Mouse (Mus musculus) fibroblast of lung, adult 2 months (primary cell): Measurements from ENCODE around the gene Mier3.

Source experiments
- DNase-seq: peaks from one replicate; pipeline ENCODE4 v3.0.0-alpha.2; 2011; ENCODE audit warnings: low read depth

The Mier3 gene

DNA sequence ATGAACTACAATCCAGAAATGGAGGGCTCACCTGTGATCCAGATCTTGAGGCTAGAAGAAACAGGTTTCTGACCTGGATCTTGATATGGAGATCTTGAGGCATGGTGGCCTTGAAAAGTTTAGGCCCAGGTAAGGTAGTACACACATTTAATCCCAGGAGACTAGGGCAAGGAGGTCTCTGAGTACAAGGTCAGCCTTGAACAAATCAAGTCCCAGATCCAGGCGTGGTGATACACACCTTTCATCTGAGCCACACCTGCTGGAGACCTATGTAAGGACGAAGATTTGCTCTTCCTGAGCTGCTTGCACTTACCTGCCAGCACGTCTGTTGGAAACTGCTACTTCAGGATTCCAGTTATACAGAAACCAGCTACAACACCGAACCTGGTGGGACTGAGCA is at the start of gene Mier3:
TSS of gene Mier3 (plus strand) at position 301 of the 400 bp plus-strand sequence.
- no peak for DNase-seq

GRCm38 (mm10) chr13:111634163-111635160 is 46.3 kb upstream of the Mier3 start:
- no peak for DNase-seq

DNA sequence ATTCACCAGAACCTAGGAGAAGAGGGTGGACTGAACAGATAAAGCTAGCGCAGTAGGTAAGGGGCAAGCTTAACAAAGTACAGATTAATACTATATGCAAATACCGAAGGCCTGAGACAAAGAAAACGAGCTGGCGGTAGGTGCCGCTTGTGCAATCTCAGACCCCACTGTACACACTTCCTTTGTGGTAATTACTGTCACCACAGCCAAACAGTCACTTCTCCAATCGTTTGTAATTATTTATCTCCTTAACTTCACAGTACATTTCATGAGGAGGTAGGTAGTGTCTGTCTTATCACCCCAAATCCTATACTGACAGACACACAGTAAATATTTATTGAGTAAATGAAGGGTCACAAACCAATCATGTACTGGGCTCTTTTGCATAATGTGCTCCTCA is 40.5 kb upstream of the Mier3 start:
- DNase-seq, result no peak

GRCm38 (mm10) chr13:111643636-111644035 is 37.1 kb upstream of the Mier3 start:
- DNase-seq, result no peak

DNA sequence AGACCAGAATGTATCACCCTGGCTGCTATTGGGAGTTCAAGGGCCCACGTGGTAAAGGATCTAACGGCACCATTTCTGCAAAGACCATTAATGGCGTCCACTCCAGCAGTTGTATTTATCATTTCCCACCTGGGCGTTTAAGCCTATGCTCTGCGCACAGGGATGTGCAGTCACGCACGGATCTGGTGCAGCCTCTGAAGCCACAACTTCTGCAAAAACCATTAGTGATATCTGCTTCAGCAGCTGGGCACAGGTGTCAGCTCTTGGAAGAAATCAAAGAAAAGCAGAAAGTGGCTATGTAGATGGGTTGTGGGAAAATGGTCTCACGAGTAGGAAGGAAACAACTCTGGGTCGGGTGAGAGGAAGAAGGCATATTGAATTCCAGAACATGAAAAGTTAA is 34.6 kb upstream of the Mier3 start:
- no peak for DNase-seq

- no peak for DNase-seq
Observed at GRCm38 (mm10) chr13:111647279-111647678, 33.5 kb upstream of the Mier3 start.

GRCm38 (mm10) chr13:111651020-111651419 is 29.8 kb upstream of the Mier3 start:
- DNase-seq, result no peak

- DNase-seq, result no peak
Observed at GRCm38 (mm10) chr13:111655273-111655672, 25.5 kb upstream of the Mier3 start.

- no peak for DNase-seq
Observed at GRCm38 (mm10) chr13:111655856-111656255, 24.9 kb upstream of the Mier3 start.

DNA sequence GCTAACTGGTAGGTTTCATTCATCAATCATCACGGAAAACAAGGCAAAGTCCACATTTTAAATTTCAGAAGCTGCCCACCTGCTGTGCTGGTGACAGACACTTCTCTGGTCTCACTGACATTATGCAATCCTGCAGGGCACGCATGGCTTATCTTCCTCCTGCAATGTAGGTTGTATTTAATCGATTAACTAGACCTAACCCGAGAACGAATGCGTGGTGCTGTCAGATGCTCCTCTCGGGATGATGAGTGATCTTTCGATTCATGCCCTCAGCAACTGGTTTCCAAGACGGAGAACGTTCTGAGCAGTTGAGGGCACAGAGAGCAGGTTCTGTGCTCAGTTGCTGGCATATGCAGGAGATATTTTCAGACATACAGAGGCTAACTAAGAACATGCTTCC is 24.5 kb upstream of the Mier3 start:
- no peak for DNase-seq

DNA sequence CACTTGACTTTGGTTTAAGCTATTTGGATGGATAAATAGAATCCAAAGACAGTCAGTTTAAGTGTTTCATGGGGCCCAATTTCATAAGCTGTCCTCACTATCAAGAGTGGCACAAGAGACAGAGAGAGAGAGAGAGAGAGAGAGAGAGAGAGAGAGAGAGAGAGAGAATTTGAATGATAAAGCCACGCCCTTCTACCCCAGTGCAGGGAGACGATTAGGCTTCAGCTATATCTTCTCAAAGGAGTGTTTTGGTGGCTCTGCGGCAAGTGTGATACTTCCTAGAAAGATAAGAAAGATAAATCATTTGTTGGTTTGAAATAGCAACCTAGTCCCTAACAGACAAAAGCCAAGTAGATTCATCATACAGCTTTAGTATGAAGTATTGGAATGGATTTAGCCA is 24.0 kb upstream of the Mier3 start:
- DNase-seq, result no peak

- no peak for DNase-seq
Observed at GRCm38 (mm10) chr13:111658501-111659280, 22.1 kb upstream of the Mier3 start.

DNA sequence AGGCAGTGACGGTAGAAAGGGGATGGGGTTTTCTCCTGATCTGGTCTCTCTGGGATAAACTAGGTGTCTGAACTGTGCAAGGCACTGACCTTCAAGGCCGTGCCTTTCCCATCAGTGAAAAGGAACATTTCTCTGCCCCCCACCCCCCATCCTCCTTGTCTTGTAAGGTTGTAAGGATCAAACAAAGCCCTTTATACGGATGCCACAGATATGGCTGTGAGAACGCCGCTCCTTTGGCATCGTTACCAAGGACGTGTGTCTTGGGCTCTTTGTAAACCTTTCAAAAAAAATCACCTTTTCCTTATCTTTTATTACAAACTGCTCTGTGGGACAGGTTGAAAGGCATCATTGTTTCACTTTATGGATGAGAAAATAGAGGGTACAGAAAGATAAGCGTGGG is 21.3 kb upstream of the Mier3 start:
- DNase-seq, result no peak

GRCm38 (mm10) chr13:111660072-111660471 is 20.7 kb upstream of the Mier3 start:
- no peak for DNase-seq

DNA sequence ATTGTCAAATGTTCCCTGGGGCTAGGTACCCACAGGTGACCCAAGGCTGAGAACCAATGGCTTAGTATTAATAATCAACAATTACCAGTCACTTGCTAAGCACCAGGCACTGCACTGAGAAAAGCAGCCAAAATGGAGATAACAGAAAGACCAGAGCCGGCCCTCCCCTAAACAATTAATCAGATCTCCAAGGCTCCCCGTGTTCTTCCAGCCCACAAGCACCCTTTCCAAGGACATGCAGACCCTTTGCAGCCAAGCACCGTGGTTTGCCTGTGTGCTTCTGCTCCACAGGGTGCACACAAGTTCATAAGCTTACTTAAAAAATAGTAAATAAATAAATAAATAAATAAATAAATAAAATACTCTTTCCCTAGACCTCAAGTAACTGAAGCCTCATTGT is 20.2 kb upstream of the Mier3 start:
- no peak for DNase-seq

- DNase-seq, result no peak
Observed at GRCm38 (mm10) chr13:111668016-111668415, 12.8 kb upstream of the Mier3 start.

- DNase-seq, result no peak
Observed at GRCm38 (mm10) chr13:111676841-111677240, 3.9 kb upstream of the Mier3 start.

DNA sequence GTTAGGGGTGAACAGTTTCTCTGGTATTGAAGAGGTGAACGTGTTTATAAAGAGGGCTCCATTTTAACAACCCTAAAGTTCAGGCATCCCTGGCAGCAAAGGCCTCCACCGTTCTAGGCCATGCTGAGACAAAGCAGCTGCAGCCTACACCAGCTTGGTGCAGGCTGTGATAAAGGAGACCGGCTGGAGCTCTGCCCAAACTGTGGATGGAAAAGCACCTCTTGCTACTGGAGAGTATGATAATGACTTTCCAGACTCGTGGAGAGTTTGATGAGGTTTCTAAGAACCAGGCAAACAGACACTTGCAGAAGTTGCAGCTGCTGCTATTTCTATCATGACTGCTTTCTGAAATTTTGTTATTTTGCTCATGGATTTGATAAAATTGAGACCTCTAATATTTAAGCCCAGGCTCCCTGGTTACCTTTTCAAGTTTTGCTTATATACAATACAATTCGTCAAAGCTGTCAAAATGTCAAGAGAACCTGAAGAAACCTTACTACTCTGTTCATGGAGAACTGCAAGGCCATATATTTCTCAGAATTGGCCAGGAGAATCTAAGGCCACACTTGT is 3.4 kb downstream of the Mier3 start:
- DNase-seq, result no peak

DNA sequence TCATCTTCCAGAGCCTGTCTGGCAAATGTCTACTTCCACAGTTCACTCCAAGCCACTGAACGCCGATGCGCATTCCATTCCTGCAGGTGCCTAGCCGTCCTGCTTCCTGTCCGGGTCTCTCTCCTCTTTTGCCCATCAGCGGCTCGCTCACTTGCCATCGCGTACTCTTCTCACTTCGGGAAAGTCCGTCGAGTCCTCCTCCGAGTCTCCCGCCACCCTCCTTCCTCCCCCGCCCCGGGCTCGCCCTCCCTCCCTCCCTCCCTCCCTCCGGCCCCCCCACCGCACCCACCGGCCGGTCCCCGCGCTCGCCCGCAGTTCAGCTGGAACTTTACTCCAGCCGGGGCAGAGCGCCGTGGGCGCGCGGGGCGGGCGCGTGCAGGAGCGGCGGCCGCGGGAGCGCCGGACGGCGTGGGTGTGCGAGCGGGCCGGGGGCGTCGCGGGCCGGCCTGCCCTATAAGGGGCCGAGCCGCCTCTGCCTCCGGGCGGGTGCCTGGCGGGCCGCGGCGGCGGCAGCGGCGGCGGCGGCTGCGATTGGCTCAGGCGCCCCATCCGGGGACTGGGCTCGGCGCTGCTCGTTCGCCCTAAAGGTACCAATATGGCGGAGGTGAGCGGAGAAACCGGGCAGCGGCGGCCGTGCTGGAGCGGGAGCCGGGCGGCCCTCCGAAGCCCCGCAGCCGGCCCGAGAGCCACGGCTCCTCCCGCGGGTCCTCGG is 5.1 kb downstream of the Mier3 start:
- DNase-seq, result peak; percentile 29

- DNase-seq, result no peak
Observed at GRCm38 (mm10) chr13:111686522-111687284, 5.9 kb downstream of the Mier3 start.

- DNase-seq, result peak; percentile 49
Observed at GRCm38 (mm10) chr13:111687285-111687781, 6.6 kb downstream of the Mier3 start.
